Mouse (Mus musculus): ENCODE data around the gene Pakap. TPM values are rescaled to one million over a fixed set of nuclear protein-coding genes. Genes with fewer than 3 reads are reported as not detected.

Pakap gene
- polyA plus RNA-seq, 1 experiment from 2014 or later = 25.7 TPM

DNA sequence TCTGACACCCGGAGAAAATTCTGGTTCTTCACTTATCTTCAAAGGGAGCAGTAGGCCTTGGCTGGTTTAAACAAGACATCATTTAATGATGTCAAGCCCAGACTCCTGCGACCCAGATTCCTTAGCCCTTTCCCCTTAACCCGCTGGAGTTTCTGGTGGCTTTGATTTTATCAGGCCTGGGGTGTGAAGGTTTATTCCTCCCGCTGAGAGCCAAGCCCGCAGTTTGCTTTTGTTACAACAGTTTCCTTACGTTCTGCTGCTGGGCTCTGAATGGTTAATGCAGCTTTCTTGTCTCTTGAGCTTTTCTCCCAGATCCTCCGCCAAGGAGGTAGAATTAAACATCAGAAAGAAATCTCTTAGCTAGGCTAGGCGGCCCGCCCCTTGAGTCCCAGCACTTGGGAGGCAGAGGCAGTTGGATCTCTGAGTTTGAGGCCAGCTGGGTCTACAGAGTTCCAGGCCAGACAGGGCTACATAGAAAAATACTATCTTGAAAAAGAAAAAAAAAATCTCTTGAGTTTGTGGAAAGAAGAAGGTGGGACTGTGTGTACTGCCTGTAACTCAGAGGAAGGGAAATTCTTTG is 284.6 kb downstream of the Pakap start:
- ATAC-seq (ENCODE audit: insufficient read depth, low FRiP score) = no peak
- no peak overlapping the region for H3K9ac ChIP-seq (ENCODE audit: low read length)
- H3K4me3 ChIP-seq (replicated peaks; ENCODE audit: low read length) = no peak overlapping the region
- WGBS = 32% methylated on average over 9 of the region's 9 CpGs
- H3K36me3 ChIP-seq (ENCODE audit: control insufficient read depth, insufficient read depth, low read length) = peaks cover 28% of the 10 kb centered on the region
- H3K27ac ChIP-seq (ENCODE audit: low read length) = no peak overlapping the region
- peaks cover 14% of the 10 kb centered on the region for H3K4me1 ChIP-seq (ENCODE audit: control insufficient read depth, insufficient read depth, low read length)
- no peaks in the 10 kb centered on the region for H3K9me3 ChIP-seq (replicated peaks; ENCODE audit: control insufficient read depth, low read length)
- H3K4me2 ChIP-seq (ENCODE audit: low read depth, low read length) = no peak overlapping the region
- H3K27me3 ChIP-seq (ENCODE audit: control insufficient read depth, insufficient read depth, low read length) = no peaks in the 10 kb centered on the region

DNA sequence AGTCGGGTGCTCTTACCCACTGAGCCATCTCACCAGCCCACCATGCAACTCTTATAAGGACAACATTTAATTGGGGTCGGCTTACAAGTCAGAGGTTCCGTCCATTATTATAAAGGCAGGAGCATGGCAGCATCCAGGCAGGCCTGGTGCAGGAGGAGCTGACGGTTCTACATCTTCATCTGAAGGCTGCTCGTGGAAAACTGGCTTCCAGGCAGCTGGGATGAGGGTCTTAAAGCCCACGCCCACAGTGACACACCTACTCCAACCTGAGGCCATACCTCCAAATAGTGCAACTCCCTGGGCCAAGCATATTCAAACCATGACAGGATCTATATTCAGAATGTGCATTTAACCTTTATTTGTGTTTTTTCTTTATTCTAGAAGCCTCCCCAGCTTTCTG is 286.2 kb downstream of the Pakap start:
- peaks cover 11% of the 10 kb centered on the region for H3K4me1 ChIP-seq (ENCODE audit: control insufficient read depth, insufficient read depth, low read length)
- ATAC-seq (ENCODE audit: insufficient read depth, low FRiP score) = no peak
- no peaks in the 10 kb centered on the region for H3K9me3 ChIP-seq (replicated peaks; ENCODE audit: control insufficient read depth, low read length)
- no peak overlapping the region for H3K27ac ChIP-seq (ENCODE audit: low read length)
- no peak overlapping the region for H3K4me3 ChIP-seq (replicated peaks; ENCODE audit: low read length)
- H3K36me3 ChIP-seq (ENCODE audit: control insufficient read depth, insufficient read depth, low read length) = peaks cover 32% of the 10 kb centered on the region
- WGBS = 82% methylated on average over 6 of the region's 6 CpGs
- H3K9ac ChIP-seq (ENCODE audit: low read length) = no peak overlapping the region
- no peaks in the 10 kb centered on the region for H3K27me3 ChIP-seq (ENCODE audit: control insufficient read depth, insufficient read depth, low read length)
- H3K4me2 ChIP-seq (ENCODE audit: low read depth, low read length) = no peak overlapping the region

DNA sequence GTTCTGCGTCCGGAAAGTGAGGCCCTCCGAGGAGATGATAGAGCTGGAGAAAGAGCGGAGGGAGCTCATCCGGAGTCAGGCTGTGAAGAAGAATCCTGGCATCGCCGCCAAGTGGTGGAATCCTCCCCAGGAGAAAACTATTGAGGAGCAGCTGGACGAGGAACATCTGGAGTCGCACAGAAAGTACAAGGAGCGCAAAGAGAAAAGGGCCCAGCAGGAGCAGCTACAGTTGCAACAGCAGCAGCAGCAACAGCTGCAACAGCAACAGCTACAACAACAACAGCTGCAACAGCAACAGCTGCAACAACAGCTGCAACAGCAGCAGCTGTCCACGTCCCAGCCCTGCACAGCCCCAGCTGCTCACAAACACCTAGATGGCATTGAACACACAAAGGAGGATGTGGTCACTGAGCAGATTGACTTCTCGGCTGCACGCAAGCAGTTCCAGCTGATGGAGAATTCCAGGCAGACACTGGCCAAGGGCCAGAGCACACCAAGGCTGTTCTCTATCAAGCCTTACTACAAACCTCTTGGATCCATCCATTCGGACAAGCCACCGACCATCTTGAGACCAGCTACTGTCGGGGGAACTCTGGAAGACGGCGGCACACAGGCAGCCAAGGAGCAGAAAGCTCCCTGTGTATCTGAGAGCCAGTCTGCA is 287.4 kb downstream of the Pakap start:
- Histone ChIP-seq H3K4me1 (ENCODE audit: control insufficient read depth, insufficient read depth, low read length) (peaks cover 11% of the 10 kb centered on the region), H3K36me3 (ENCODE audit: control insufficient read depth, insufficient read depth, low read length) (peaks cover 32% of the 10 kb centered on the region), H3K9me3 (replicated peaks; ENCODE audit: control insufficient read depth, low read length) (no peaks in the 10 kb centered on the region), H3K4me3 (replicated peaks; ENCODE audit: low read length) (no peak overlapping the region), H3K4me2 (ENCODE audit: low read depth, low read length) (no peak overlapping the region), H3K9ac (ENCODE audit: low read length) (no peak overlapping the region), H3K27me3 (ENCODE audit: control insufficient read depth, insufficient read depth, low read length) (no peaks in the 10 kb centered on the region), H3K27ac (ENCODE audit: low read length) (no peak overlapping the region)
- ATAC-seq (ENCODE audit: insufficient read depth, low FRiP score) = no peak
- WGBS = 70% methylated on average over 18 of the region's 18 CpGs

DNA sequence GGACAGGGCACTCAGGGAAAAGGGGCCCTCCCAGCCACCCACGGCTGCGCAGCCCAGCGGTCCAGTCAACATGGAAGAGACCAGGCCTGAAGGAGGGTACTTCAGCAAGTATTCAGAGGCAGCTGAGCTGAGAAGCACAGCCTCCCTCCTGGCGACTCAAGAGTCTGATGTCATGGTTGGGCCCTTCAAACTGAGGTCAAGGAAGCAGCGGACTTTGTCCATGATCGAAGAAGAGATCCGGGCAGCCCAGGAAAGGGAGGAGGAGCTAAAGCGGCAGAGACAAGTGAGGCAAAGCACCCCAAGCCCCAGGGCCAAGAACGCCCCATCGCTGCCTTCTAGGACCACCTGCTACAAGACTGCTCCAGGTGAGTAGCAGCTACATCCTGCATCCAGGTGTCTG is 288.7 kb downstream of the Pakap start:
- no peak overlapping the region for H3K9ac ChIP-seq (ENCODE audit: low read length)
- peaks cover 7% of the 10 kb centered on the region for H3K4me1 ChIP-seq (ENCODE audit: control insufficient read depth, insufficient read depth, low read length)
- peaks cover 32% of the 10 kb centered on the region for H3K36me3 ChIP-seq (ENCODE audit: control insufficient read depth, insufficient read depth, low read length)
- ATAC-seq (ENCODE audit: insufficient read depth, low FRiP score) = no peak
- 94% methylated on average over 10 of the region's 10 CpGs for WGBS
- no peak overlapping the region for H3K4me3 ChIP-seq (replicated peaks; ENCODE audit: low read length)
- no peak overlapping the region for H3K4me2 ChIP-seq (ENCODE audit: low read depth, low read length)
- H3K9me3 ChIP-seq (replicated peaks; ENCODE audit: control insufficient read depth, low read length) = no peaks in the 10 kb centered on the region
- H3K27me3 ChIP-seq (ENCODE audit: control insufficient read depth, insufficient read depth, low read length) = no peaks in the 10 kb centered on the region
- H3K27ac ChIP-seq (ENCODE audit: low read length) = no peak overlapping the region

DNA sequence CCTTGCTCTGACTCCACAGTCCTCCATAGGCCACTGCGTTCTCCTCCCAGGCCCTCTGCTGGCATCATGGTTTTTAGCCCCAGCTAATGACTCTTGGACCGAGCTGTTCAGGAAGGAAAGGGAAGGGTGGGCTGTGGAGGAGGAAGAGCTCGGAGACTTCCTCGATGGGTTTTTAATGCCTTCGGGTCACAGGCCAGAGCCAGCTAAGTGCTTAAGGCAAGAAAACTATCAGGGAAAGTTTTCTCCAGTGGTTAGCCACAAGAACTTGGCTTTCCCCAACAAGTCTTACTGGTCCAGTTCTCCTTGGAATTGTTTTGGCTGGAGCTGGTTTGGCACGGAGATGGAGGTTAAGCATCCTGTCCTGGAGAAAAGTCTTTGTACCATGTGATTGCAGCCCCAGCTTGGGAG is 292.2 kb downstream of the Pakap start:
- Histone ChIP-seq H3K4me1 (ENCODE audit: control insufficient read depth, insufficient read depth, low read length) (peaks cover 7% of the 10 kb centered on the region), H3K4me2 (ENCODE audit: low read depth, low read length) (no peak overlapping the region), H3K4me3 (replicated peaks; ENCODE audit: low read length) (no peak overlapping the region), H3K27me3 (ENCODE audit: control insufficient read depth, insufficient read depth, low read length) (no peaks in the 10 kb centered on the region), H3K27ac (ENCODE audit: low read length) (no peak overlapping the region), H3K9me3 (replicated peaks; ENCODE audit: control insufficient read depth, low read length) (no peaks in the 10 kb centered on the region), H3K36me3 (ENCODE audit: control insufficient read depth, insufficient read depth, low read length) (peaks cover 24% of the 10 kb centered on the region), H3K9ac (ENCODE audit: low read length) (no peak overlapping the region)
- 70% methylated on average over 6 of the region's 6 CpGs for WGBS
- peak; percentile 12; the same call in 1 of the 2 replicates for ATAC-seq (ENCODE audit: insufficient read depth, low FRiP score)

DNA sequence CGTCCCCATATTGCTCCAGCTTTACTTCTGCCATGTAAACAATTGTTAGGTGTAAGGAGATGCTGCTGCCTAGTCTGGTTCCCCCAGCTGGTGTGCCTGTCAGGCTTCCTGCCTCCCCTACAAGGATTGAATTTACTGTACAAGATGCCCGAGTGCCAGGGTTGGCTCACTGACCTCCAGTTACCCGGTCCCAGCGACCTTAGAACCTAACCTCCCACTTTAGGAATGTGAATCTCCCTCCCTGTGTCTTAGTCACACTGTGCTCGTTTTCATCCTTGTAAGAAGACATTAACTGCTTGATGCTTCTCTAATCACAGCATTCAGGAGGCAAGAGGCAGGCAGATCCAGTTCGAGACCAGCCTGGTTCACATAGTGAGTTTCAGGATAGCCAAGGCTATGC is 293.2 kb downstream of the Pakap start:
- peaks cover 7% of the 10 kb centered on the region for H3K4me1 ChIP-seq (ENCODE audit: control insufficient read depth, insufficient read depth, low read length)
- no peaks in the 10 kb centered on the region for H3K9me3 ChIP-seq (replicated peaks; ENCODE audit: control insufficient read depth, low read length)
- H3K27ac ChIP-seq (ENCODE audit: low read length) = no peak overlapping the region
- H3K9ac ChIP-seq (ENCODE audit: low read length) = no peak overlapping the region
- peaks cover 15% of the 10 kb centered on the region for H3K36me3 ChIP-seq (ENCODE audit: control insufficient read depth, insufficient read depth, low read length)
- H3K4me3 ChIP-seq (replicated peaks; ENCODE audit: low read length) = no peak overlapping the region
- no peak for ATAC-seq (ENCODE audit: insufficient read depth, low FRiP score)
- H3K4me2 ChIP-seq (ENCODE audit: low read depth, low read length) = no peak overlapping the region
- no peaks in the 10 kb centered on the region for H3K27me3 ChIP-seq (ENCODE audit: control insufficient read depth, insufficient read depth, low read length)
- WGBS = 69% methylated on average over 6 of the region's 6 CpGs

DNA sequence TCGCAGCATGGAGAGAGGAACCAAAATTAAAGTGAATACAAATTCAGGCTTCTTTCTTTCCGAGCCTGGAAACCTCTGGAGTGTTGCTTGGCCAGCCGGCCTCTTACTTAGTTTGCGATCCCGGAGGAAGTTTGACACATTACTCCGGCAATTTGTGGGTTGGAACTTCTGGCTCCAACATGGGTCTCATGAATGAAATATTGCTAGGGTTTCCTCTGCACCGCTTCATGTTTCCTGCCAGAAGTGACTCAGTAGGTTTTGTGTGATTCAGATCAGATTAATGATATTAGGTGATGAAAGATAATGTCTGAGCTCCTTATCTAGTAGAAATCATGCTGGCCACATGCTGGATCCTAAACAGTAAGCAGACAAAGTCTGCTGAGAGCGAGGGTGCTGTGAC is 293.9 kb downstream of the Pakap start:
- ATAC-seq (ENCODE audit: insufficient read depth, low FRiP score) = no peak
- H3K36me3 ChIP-seq (ENCODE audit: control insufficient read depth, insufficient read depth, low read length) = peaks cover 10% of the 10 kb centered on the region; the same call in 1 of the 2 replicates
- H3K27me3 ChIP-seq (ENCODE audit: control insufficient read depth, insufficient read depth, low read length) = no peaks in the 10 kb centered on the region
- no peak overlapping the region for H3K9ac ChIP-seq (ENCODE audit: low read length)
- no peak overlapping the region for H3K4me2 ChIP-seq (ENCODE audit: low read depth, low read length)
- H3K4me1 ChIP-seq (ENCODE audit: control insufficient read depth, insufficient read depth, low read length) = peaks cover 7% of the 10 kb centered on the region
- H3K27ac ChIP-seq (ENCODE audit: low read length) = peak overlapping the region; percentile 32; the same call in 1 of the 2 replicates
- no peak overlapping the region for H3K4me3 ChIP-seq (replicated peaks; ENCODE audit: low read length)
- WGBS = 48% methylated on average over 8 of the region's 8 CpGs
- no peaks in the 10 kb centered on the region for H3K9me3 ChIP-seq (replicated peaks; ENCODE audit: control insufficient read depth, low read length)

DNA sequence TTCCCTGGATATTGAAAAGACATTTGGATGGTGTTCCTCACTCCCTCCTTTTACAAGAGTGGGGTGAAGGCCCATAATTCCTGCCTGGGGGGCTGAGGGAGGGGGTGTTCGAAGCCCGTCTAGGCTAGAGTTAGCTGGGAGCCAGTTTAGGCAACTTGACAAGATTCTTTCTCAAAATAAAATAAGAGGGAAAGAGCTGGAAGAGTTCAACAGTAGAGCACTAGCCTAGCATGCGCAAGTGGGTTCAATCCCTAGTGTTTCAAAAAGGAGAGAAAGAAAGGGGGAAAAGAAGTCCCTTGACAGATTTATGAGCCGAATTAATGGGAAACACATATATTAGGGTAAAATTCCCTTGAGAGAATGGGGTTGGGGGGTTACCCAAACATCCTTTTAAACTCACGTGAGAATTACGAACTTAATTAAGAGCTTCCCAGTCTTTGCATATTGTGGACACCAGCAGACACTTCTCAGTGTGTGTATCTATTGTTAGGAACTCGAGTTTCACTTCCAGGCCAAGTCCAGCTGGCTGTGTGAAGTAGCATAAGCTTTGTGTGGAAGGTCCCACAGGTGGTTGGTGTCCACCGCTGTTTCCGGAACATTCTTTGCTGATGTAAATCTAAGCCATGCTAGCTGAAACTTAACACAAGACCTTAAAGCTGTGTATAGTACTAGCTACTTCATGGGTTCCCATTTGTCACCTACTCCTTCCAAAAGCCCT is 294.4 kb downstream of the Pakap start:
- no peaks in the 10 kb centered on the region for H3K27me3 ChIP-seq (ENCODE audit: control insufficient read depth, insufficient read depth, low read length)
- H3K36me3 ChIP-seq (ENCODE audit: control insufficient read depth, insufficient read depth, low read length) = 0 out of 2 replicates have a peak, but pooled peaks cover 5% of the 10 kb centered on the region
- H3K9me3 ChIP-seq (replicated peaks; ENCODE audit: control insufficient read depth, low read length) = no peaks in the 10 kb centered on the region
- peaks cover 7% of the 10 kb centered on the region for H3K4me1 ChIP-seq (ENCODE audit: control insufficient read depth, insufficient read depth, low read length)
- peak overlapping the region; percentile 32; the same call in 1 of the 2 replicates for H3K27ac ChIP-seq (ENCODE audit: low read length)
- H3K4me3 ChIP-seq (replicated peaks; ENCODE audit: low read length) = no peak overlapping the region
- ATAC-seq (ENCODE audit: insufficient read depth, low FRiP score) = peak; percentile 62; the same call in 1 of the 2 replicates
- no peak overlapping the region for H3K4me2 ChIP-seq (ENCODE audit: low read depth, low read length)
- 61% methylated on average over 9 of the region's 9 CpGs for WGBS
- no peak overlapping the region for H3K9ac ChIP-seq (ENCODE audit: low read length)

DNA sequence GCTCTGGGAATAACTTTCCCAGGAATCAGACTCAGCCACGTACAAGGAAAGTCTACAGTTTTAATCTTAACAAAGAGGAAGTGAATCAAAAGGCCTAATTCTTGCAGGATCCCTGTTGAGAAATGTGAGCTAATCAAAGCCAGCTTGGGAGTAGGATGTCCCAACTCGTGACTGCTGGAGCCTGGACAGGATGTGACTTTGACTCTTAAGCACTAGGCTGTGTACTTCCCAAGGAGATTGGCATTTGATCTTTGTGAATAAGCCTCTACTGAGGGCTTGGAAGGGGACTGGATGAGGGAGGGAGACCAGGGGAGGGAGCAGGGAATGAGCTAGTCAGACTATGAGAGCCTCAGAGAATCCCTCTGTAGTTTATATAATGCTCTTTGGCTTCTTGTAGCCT is 298.1 kb downstream of the Pakap start:
- no peaks in the 10 kb centered on the region for H3K36me3 ChIP-seq (ENCODE audit: control insufficient read depth, insufficient read depth, low read length)
- no peak overlapping the region for H3K9ac ChIP-seq (ENCODE audit: low read length)
- H3K27me3 ChIP-seq (ENCODE audit: control insufficient read depth, insufficient read depth, low read length) = no peaks in the 10 kb centered on the region
- no peak overlapping the region for H3K27ac ChIP-seq (ENCODE audit: low read length)
- H3K4me3 ChIP-seq (replicated peaks; ENCODE audit: low read length) = no peak overlapping the region
- H3K4me1 ChIP-seq (ENCODE audit: control insufficient read depth, insufficient read depth, low read length) = peaks cover 7% of the 10 kb centered on the region
- no peak for ATAC-seq (ENCODE audit: insufficient read depth, low FRiP score)
- no peak overlapping the region for H3K4me2 ChIP-seq (ENCODE audit: low read depth, low read length)
- 28% methylated on average over 2 of the region's 2 CpGs for WGBS
- no peaks in the 10 kb centered on the region for H3K9me3 ChIP-seq (replicated peaks; ENCODE audit: control insufficient read depth, low read length)

Data from stomach, embryonic 16.5 days (tissue).